Mouse (Mus musculus) erythroblast, embryonic 14.5 days (primary cell): Measurements from ENCODE around the gene Yars.

Source experiments
- GATA1 ChIP-seq: IDR thresholded peaks from 2 replicates; pipeline ENCODE4 v1.6.1; 2012; ENCODE audit warnings: low read length, inconsistent platforms, mixed read lengths
- TAL1 ChIP-seq: IDR thresholded peaks from 3 replicates; pipeline ENCODE4 v1.6.1; 2012; ENCODE audit warnings: low read length, inconsistent platforms, mixed read lengths

- TF ChIP-seq GATA1 (no peak), TAL1 (no peak)
Measured at GRCm38 (mm10) chr4:129237843-129238441, 48.4 kb downstream of the Yars start.
